Mouse (Mus musculus): ENCODE results near the gene Pld6. TPM values are rescaled to one million over a fixed set of nuclear protein-coding genes. Genes with fewer than 3 reads are reported as not detected.
"Not testable (repeated sequence)": the region's sequence is repeated elsewhere in the genome, so short reads cannot be mapped to it uniquely, and the experiment has no call there.

Pld6 gene
- polyA plus RNA-seq, 1 experiment = 6.1 TPM

DNA sequence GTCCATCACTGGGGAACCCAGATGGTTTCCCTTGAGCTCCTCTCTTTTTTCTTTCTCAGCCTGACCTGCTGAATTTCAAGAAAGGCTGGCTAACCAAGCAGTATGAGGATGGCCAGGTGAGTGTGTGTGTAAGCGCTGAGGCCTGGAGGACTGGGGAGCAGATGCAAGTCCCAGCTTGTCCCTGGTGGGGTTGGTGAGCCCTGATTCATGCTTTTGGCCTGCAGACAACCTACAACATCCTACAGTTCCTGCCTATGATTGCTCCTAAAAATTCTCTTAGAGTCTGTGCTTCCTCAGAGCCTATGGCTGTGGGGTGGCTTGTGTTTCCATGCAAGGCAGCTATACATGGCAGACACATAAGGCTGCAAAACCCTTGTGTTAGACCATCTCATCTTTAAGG lies 43.7 kb downstream of the Pld6 start:
- no peak for DNase-seq (ENCODE audit: low read depth)
- TF ChIP-seq POLR2A (IDR thresholded peaks at IDR 0.05; ENCODE audit: borderline replicate concordance, extremely low read depth, insufficient read depth, insufficient read length, poor library complexity, severe bottlenecking) (no peak), CTCF (IDR thresholded peaks at IDR 0.05; ENCODE audit: borderline replicate concordance, extremely low read depth, insufficient read depth, insufficient read length) (no peak)

- TF ChIP-seq POLR2A (IDR thresholded peaks at IDR 0.05; ENCODE audit: borderline replicate concordance, extremely low read depth, insufficient read depth, insufficient read length, poor library complexity, severe bottlenecking) = no peak
- TF ChIP-seq CTCF (IDR thresholded peaks at IDR 0.05; ENCODE audit: borderline replicate concordance, extremely low read depth, insufficient read depth, insufficient read length) = no peak
- DNase-seq (ENCODE audit: low read depth) = no peak
These were observed 44.1 kb downstream of the Pld6 start for GRCm38 (mm10) chr11:59743307-59743706.

DNA sequence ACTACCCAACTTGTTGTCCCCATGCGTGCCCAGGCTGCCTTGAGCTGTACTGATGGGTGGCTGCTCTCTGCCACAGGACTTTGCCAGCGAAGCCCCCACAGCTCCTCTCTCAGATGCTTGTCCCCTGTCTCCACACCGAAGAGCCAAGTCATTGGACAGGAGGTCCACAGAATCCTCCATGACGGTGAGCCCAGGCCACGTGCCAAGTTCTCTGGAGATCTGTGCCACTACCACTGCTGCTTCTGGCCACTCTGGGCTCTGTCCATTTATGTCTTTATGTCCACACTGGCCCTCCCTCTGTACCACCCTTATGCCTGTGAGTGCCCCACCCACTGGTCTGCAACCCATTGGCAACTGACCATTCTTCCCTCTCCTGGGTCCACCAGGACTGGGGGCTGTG lies 45.5 kb downstream of the Pld6 start:
- DNase-seq (ENCODE audit: low read depth) = no peak
- no peak for TF ChIP-seq POLR2A (IDR thresholded peaks at IDR 0.05; ENCODE audit: borderline replicate concordance, extremely low read depth, insufficient read depth, insufficient read length, poor library complexity, severe bottlenecking)
- TF ChIP-seq CTCF (IDR thresholded peaks at IDR 0.05; ENCODE audit: borderline replicate concordance, extremely low read depth, insufficient read depth, insufficient read length) = no peak

DNA sequence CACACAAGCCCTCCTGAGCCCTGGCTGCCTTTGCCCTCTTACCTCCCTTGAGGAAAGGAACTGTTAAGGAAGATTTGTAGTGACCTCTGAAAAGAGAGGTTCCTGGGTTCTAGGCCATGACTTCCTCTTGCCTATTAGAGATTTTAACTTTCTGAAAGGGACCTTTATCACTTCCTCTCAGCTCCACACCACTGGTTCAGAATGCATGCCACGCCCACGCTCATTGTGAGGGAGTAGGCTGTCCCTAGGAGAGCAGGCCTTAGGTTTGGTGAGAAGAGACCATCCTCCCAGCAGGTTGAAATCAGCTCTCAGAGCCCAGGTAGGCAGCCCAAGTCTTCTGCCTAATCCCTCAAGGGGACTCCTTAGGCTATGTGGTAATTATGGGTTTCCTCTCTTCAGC lies 47.4 kb downstream of the Pld6 start:
- TF ChIP-seq CTCF (IDR thresholded peaks at IDR 0.05; ENCODE audit: borderline replicate concordance, extremely low read depth, insufficient read depth, insufficient read length) (no peak), POLR2A (IDR thresholded peaks at IDR 0.05; ENCODE audit: borderline replicate concordance, extremely low read depth, insufficient read depth, insufficient read length, poor library complexity, severe bottlenecking) (no peak)
- no peak for DNase-seq (ENCODE audit: low read depth)

- DNase-seq (ENCODE audit: low read depth) = no peak
- TF ChIP-seq CTCF (IDR thresholded peaks at IDR 0.05; ENCODE audit: borderline replicate concordance, extremely low read depth, insufficient read depth, insufficient read length) = no peak
- no peak for TF ChIP-seq POLR2A (IDR thresholded peaks at IDR 0.05; ENCODE audit: borderline replicate concordance, extremely low read depth, insufficient read depth, insufficient read length, poor library complexity, severe bottlenecking)
These were observed 50.2 kb downstream of the Pld6 start for GRCm38 (mm10) chr11:59737250-59737649.

DNA sequence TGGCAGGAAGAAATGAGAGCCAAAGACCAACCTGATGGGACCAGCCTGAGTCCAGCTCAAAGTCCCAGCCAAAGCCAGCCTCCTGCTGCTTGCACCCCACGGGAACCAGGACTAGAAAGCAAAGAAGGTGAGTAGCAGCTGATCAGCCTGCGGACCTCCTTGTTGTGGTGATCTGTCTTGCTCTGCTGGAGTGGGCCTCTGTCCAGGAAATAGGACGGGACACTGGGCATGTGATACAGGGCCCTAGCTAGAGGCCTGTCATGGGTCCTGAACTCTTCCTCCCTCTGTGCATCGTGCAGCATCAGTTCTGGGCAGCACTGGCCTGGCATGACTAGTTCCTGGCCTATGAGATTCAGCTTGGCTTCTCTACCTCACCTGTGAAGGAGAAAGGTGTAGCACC lies 51.5 kb downstream of the Pld6 start:
- DNase-seq (ENCODE audit: low read depth) = not testable (repeated sequence)

DNA sequence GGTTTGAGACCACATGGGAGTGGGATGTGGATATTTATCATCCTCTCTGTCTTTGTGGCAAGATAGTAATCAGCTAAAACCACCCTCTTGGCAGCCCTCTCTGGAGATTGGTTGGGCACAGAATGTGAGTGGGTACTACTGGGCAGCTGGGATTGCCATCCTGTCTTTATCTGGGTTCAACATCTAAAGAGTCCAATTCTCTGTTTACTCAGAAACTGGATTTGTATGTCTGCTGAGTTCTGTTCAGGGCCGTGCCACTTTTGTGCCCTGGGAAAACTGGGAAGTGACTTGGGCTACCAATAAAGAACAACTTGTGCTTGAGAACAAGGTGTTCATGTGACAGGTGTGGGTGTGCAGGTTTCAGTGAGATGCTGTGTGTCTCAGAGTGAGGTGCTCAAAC lies 53.1 kb downstream of the Pld6 start:
- no peak for TF ChIP-seq POLR2A (IDR thresholded peaks at IDR 0.05; ENCODE audit: borderline replicate concordance, extremely low read depth, insufficient read depth, insufficient read length, poor library complexity, severe bottlenecking)
- no peak for TF ChIP-seq CTCF (IDR thresholded peaks at IDR 0.05; ENCODE audit: borderline replicate concordance, extremely low read depth, insufficient read depth, insufficient read length)
- DNase-seq (ENCODE audit: low read depth) = no peak

Other genes starting within 250 kb of the Pld6 start
- 0.24 and 0.33 TPM in 2 replicates for gene Nlrp3, start 246.1 kb downstream of the Pld6 start, polyA plus RNA-seq (2012; rRNA removed)
- gene Olfr222, start 211.4 kb downstream of the Pld6 start, polyA plus RNA-seq (2012; rRNA removed) = not detected in 2 replicates
- gene Olfr223, start 194.4 kb downstream of the Pld6 start, polyA plus RNA-seq (2012; rRNA removed) = not detected in 2 replicates
- 100 and 146 TPM in 2 replicates for gene Mprip, start 126.3 kb downstream of the Pld6 start, polyA plus RNA-seq (2012; rRNA removed)
- gene Flcn, start 22.4 kb upstream of the Pld6 start, polyA plus RNA-seq (2012; rRNA removed) = 46.1 and 58.8 TPM in 2 replicates
- 57.5 and 63.4 TPM in 2 replicates for gene Nt5m, start 51.8 kb upstream of the Pld6 start, polyA plus RNA-seq (2012; rRNA removed)
- gene Cops3, start 52.2 kb upstream of the Pld6 start, polyA plus RNA-seq (2012; rRNA removed) = 57.3 and 75.3 TPM in 2 replicates
- 21.9 and 24.8 TPM in 2 replicates for gene Med9, start 160.6 kb upstream of the Pld6 start, polyA plus RNA-seq (2012; rRNA removed)
- gene Rasd1, start 177.3 kb upstream of the Pld6 start, polyA plus RNA-seq (2012; rRNA removed) = 0.58 and 0.63 TPM in 2 replicates